Mouse (Mus musculus) neural tube, embryonic 15.5 days (tissue): ENCODE measurements at regions not wholly inside any gene's neighbourhood (a gene's known extent, or its start where the extent isn't known, plus 50 kb on each side); places are given as distances from the start of the nearest gene placed in this dataset.

Source experiments
- ATAC-seq: fragments of 200-750 bp; cut with Nextera tagmentation; 2 replicates; pipeline ENCODE4 v1.8.0; 2017; ENCODE audit warnings: mild to moderate bottlenecking, moderate TSS enrichment, moderate library complexity; ENCODE audit not compliant: low FRiP score
- H3K27ac ChIP-seq: fragments of 300-500 bp; sonication (generic); replicated peaks from 2 replicates; pipeline ENCODE4 v1.5.1; 2015; ENCODE audit warnings: mild to moderate bottlenecking, inconsistent platforms
- H3K27me3 ChIP-seq: fragments of 300-500 bp; sonication (generic); replicated peaks from 2 replicates; pipeline ENCODE4 v1.6.1; 2015; ENCODE audit warnings: inconsistent platforms
- H3K36me3 ChIP-seq: fragments of 300-500 bp; sonication (generic); 2 replicates; pipeline ENCODE4 v1.6.1; 2015; ENCODE audit warnings: inconsistent platforms
- H3K4me1 ChIP-seq: fragments of 300-500 bp; sonication (generic); 2 replicates; pipeline ENCODE4 v1.6.1; 2015; ENCODE audit warnings: inconsistent platforms
- H3K4me2 ChIP-seq: fragments of 300-500 bp; sonication (generic); 2 replicates; pipeline ENCODE4 v1.6.1; 2015; ENCODE audit warnings: inconsistent platforms, mild to moderate bottlenecking, moderate library complexity
- H3K4me3 ChIP-seq: fragments of 300-500 bp; sonication (generic); replicated peaks from 2 replicates; pipeline ENCODE4 v1.5.1; 2015; ENCODE audit warnings: mild to moderate bottlenecking, inconsistent platforms
- H3K9ac ChIP-seq: fragments of 300-500 bp; sonication (generic); replicated peaks from 2 replicates; pipeline ENCODE4 v1.6.1; 2015; ENCODE audit warnings: mild to moderate bottlenecking, inconsistent platforms
- H3K9me3 ChIP-seq: fragments of 300-500 bp; sonication (generic); replicated peaks from 2 replicates; pipeline ENCODE4 v1.6.1; 2016; ENCODE audit warnings: inconsistent platforms
- WGBS: fragments of 180-500 bp; shearing (Covaris S2); methylation state at CpG from one replicate; pipeline ENCODE4 v1.1.7; 2015; ENCODE audit warnings: mixed read lengths; 5-methylcytosine and 5-hydroxymethylcytosine counted together

DNA sequence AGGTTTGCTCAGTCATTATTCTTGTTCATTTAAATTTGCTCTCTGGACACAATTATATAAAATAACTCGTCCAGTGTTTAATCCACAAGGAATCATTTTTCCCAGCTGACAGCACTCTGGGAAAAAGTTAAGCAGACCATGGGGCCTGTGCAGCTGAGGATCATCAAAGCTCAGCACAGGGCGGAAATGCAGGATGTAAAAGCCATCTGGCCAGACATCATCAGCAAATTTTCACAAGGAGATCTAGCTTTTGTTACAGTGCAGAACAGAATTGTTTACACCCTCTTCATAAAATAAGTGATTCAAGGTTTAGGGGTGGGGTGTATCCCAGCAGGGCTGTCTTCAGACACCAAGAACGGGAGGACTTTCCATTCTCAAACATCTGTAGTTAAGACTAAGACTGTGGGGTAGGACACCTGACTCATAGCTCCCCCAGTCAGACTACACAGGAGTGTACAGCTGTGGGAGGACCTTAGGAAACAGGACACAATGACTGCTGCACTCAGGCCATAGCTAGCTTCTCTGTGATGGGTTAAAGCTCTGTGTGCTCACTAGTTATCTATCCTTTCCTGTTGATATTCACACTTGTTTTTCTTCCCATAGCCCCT is 87.3 kb upstream of the Pde3a start:
- Histone ChIP-seq H3K4me2 (no peak overlapping the region), H3K36me3 (no peaks in the 10 kb centered on the region), H3K9me3 (no peaks in the 10 kb centered on the region), H3K4me1 (no peaks in the 10 kb centered on the region), H3K4me3 (no peak overlapping the region), H3K27ac (no peak overlapping the region), H3K9ac (no peak overlapping the region), H3K27me3 (no peaks in the 10 kb centered on the region)
- ATAC-seq: no peak
- 73% methylated on average over 3 of the region's 3 CpGs for WGBS

DNA sequence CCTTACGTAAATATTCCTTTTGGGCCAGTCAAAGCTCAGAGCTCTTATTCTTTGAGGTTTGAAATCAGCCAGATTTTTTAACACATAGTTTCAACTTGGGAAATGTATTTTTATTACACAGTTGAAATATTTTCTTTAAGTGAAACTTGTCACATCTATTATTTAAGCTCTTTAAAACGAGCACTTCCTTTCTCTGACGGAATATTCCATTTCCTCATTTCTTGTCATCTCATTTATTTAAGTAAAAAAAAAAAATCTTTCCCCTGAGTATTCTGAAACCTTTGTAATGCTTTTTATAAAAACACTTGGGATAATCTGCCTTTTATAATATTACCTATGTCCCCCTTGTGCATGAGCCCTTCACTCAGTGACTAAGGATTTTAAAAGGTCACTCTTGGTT is 81.8 kb upstream of the Pde3a start:
- H3K9ac ChIP-seq: no peak overlapping the region
- no peaks in the 10 kb centered on the region for H3K4me1 ChIP-seq
- no peak overlapping the region for H3K27ac ChIP-seq
- H3K4me3 ChIP-seq: no peak overlapping the region
- no peak overlapping the region for H3K4me2 ChIP-seq
- H3K27me3 ChIP-seq: no peaks in the 10 kb centered on the region
- no peaks in the 10 kb centered on the region for H3K9me3 ChIP-seq
- WGBS: 72% methylated on average over 3 of the region's 3 CpGs
- no peaks in the 10 kb centered on the region for H3K36me3 ChIP-seq
- ATAC-seq: no peak

- no peak overlapping the region for H3K27ac ChIP-seq
- H3K9me3 ChIP-seq: no peaks in the 10 kb centered on the region
- WGBS: 77% methylated on average over 3 of the region's 3 CpGs
- H3K36me3 ChIP-seq: no peaks in the 10 kb centered on the region
- no peak overlapping the region for H3K9ac ChIP-seq
- no peak overlapping the region for H3K4me3 ChIP-seq
- no peaks in the 10 kb centered on the region for H3K4me1 ChIP-seq
- ATAC-seq: no peak
- H3K4me2 ChIP-seq: no peak overlapping the region
- H3K27me3 ChIP-seq: no peaks in the 10 kb centered on the region
Measured at GRCm38 (mm10) chr6:141168356-141168755, 80.7 kb upstream of the Pde3a start.

DNA sequence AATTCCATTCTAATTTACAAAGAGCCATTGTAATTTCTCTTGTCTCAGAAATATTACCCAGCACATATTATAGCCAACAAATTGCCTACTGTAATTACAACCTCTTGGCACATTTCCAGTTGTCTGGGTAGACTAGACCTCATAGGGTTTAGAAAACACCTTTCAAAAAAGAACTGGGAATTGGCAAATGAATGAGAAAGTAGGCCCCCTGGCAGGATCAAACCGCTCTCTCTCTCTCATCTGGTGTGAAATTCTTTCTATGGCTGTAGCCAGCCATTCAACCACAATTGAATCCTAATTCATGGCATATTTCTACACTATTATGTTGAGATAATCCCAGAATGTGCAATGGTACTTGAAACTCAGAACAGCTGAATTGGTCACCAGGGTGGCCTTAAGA is 65.3 kb upstream of the Pde3a start:
- no peak overlapping the region for H3K27ac ChIP-seq
- H3K4me3 ChIP-seq: no peak overlapping the region
- H3K27me3 ChIP-seq: no peaks in the 10 kb centered on the region
- H3K36me3 ChIP-seq: no peaks in the 10 kb centered on the region
- ATAC-seq: no peak
- no peaks in the 10 kb centered on the region for H3K9me3 ChIP-seq
- no peak overlapping the region for H3K4me2 ChIP-seq
- 40% methylated on average over 1 of the region's 1 CpGs for WGBS
- H3K4me1 ChIP-seq: no peaks in the 10 kb centered on the region
- H3K9ac ChIP-seq: no peak overlapping the region

DNA sequence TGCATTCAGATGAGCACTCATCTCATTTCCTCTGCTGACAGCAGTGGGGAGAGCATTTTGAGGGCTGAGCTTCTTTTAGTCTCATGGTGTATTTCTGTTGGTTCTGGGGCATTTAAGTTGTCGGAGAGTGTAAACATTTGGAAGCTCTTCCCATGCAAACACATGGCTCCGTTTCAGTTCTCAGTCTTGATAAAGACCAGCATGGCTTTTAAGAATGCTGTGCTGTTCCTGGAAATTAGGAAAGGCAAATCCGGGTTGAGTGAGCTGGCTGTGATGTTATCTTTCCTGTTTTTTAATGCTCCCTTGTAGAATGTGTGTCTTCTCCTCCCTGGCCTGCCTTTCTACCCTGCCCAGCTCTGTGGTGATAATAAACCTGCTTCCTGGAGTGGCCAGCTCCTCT is 61.0 kb upstream of the Pde3a start:
- no peak overlapping the region for H3K9ac ChIP-seq
- no peak overlapping the region for H3K27ac ChIP-seq
- WGBS: 75% methylated on average over 3 of the region's 3 CpGs
- H3K36me3 ChIP-seq: no peaks in the 10 kb centered on the region
- no peak overlapping the region for H3K4me2 ChIP-seq
- H3K9me3 ChIP-seq: no peaks in the 10 kb centered on the region
- no peaks in the 10 kb centered on the region for H3K4me1 ChIP-seq
- no peak overlapping the region for H3K4me3 ChIP-seq
- H3K27me3 ChIP-seq: no peaks in the 10 kb centered on the region
- no peak for ATAC-seq

GRCm38 (mm10) chr6:141189093-141189492 is 60.0 kb upstream of the Pde3a start:
- H3K4me3 ChIP-seq: no peak overlapping the region
- ATAC-seq: no peak
- H3K4me1 ChIP-seq: no peaks in the 10 kb centered on the region
- no peaks in the 10 kb centered on the region for H3K36me3 ChIP-seq
- H3K27ac ChIP-seq: no peak overlapping the region
- no peaks in the 10 kb centered on the region for H3K27me3 ChIP-seq
- H3K9ac ChIP-seq: no peak overlapping the region
- H3K9me3 ChIP-seq: no peaks in the 10 kb centered on the region
- WGBS: 68% methylated on average over 5 of the region's 5 CpGs
- H3K4me2 ChIP-seq: no peak overlapping the region

DNA sequence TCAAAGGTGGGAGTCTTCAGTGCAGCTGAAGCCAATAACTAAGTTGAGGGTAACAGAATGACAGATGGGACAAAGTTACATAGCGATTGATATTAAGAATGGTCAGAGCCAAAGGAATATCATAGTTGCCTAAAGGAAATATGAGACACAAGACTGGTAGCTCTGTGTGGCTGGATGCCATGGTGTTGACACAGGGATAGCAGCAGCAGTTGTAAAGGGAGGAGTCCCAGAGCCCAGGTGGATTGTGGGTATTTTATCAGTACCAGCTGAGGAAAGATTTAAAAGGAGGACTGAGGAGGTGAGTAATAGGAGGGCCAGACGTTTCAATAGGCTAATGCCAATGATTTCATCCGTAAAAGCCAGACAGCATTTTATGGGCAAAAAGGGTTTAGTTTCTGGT is 59.4 kb upstream of the Pde3a start:
- H3K4me3 ChIP-seq: no peak overlapping the region
- 90% methylated on average over 3 of the region's 3 CpGs for WGBS
- H3K4me1 ChIP-seq: no peaks in the 10 kb centered on the region
- no peak overlapping the region for H3K27ac ChIP-seq
- H3K4me2 ChIP-seq: no peak overlapping the region
- H3K9ac ChIP-seq: no peak overlapping the region
- ATAC-seq: no peak
- H3K9me3 ChIP-seq: no peaks in the 10 kb centered on the region
- no peaks in the 10 kb centered on the region for H3K36me3 ChIP-seq
- H3K27me3 ChIP-seq: no peaks in the 10 kb centered on the region

GRCm38 (mm10) chr6:141190383-141190782 is 58.7 kb upstream of the Pde3a start:
- no peak for ATAC-seq
- H3K4me3 ChIP-seq: no peak overlapping the region
- H3K4me1 ChIP-seq: no peaks in the 10 kb centered on the region
- 92% methylated on average over 5 of the region's 5 CpGs for whole genome bisulfite sequencing
- H3K36me3 ChIP-seq: no peaks in the 10 kb centered on the region
- no peak overlapping the region for H3K4me2 ChIP-seq
- no peaks in the 10 kb centered on the region for H3K9me3 ChIP-seq
- H3K27ac ChIP-seq: no peak overlapping the region
- no peak overlapping the region for H3K9ac ChIP-seq
- H3K27me3 ChIP-seq: no peaks in the 10 kb centered on the region

GRCm38 (mm10) chr6:141197501-141197900 is 51.6 kb upstream of the Pde3a start:
- Histone ChIP-seq H3K4me2 (no peak overlapping the region), H3K4me3 (no peak overlapping the region), H3K9me3 (no peaks in the 10 kb centered on the region), H3K9ac (no peak overlapping the region), H3K27ac (no peak overlapping the region), H3K36me3 (no peaks in the 10 kb centered on the region), H3K4me1 (no peaks in the 10 kb centered on the region), H3K27me3 (no peaks in the 10 kb centered on the region)
- WGBS: 96% methylated on average over 4 of the region's 4 CpGs
- no peak for ATAC-seq
